Mouse (Mus musculus): ENCODE measurements at regions not wholly inside any gene's neighbourhood (a gene's known extent, or its start where the extent isn't known, plus 50 kb on each side); places are given as distances from the start of the nearest gene placed in this dataset.

GRCm38 (mm10) chr14:120685877-120686276, 207.6 kb downstream of the Rap2a start:
- Histone ChIP-seq H3K27ac (ENCODE audit: low read depth) (no peak overlapping the region), H3K4me2 (no peak overlapping the region), H3K27me3 (ENCODE audit: insufficient read depth, low read length) (no peaks in the 10 kb centered on the region), H3K36me3 (ENCODE audit: insufficient read depth) (no peaks in the 10 kb centered on the region), H3K4me1 (ENCODE audit: insufficient read depth) (peaks cover 9% of the 10 kb centered on the region; the same call in 1 of the 2 replicates), H3K9ac (no peak overlapping the region), H3K4me3 (ENCODE audit: low read depth, low read length) (no peak overlapping the region), H3K9me3 (ENCODE audit: low read depth, low read length) (no peaks in the 10 kb centered on the region)
- DNase-seq (no peak), ATAC-seq (ENCODE audit: insufficient read depth) (peak; percentile 38; the same call in 1 of the 2 replicates)
- TF ChIP-seq CTCF (IDR thresholded peaks at IDR 0.05; ENCODE audit: low read depth): no peak
- 63% methylated on average over 7 of the region's 7 CpGs for WGBS

GRCm38 (mm10) chr14:120686751-120687150, 208.5 kb downstream of the Rap2a start:
- Histone ChIP-seq H3K36me3 (ENCODE audit: insufficient read depth) (no peaks in the 10 kb centered on the region), H3K4me3 (ENCODE audit: low read depth, low read length) (no peak overlapping the region), H3K27me3 (ENCODE audit: insufficient read depth, low read length) (no peaks in the 10 kb centered on the region), H3K4me1 (ENCODE audit: insufficient read depth) (peaks cover 9% of the 10 kb centered on the region; the same call in 1 of the 2 replicates), H3K27ac (ENCODE audit: low read depth) (no peak overlapping the region), H3K9ac (no peak overlapping the region), H3K9me3 (ENCODE audit: low read depth, low read length) (no peaks in the 10 kb centered on the region), H3K4me2 (no peak overlapping the region)
- ATAC-seq (ENCODE audit: insufficient read depth) (no peak), DNase-seq (no peak)
- 68% methylated on average over 4 of the region's 4 CpGs for WGBS
- TF ChIP-seq CTCF (IDR thresholded peaks at IDR 0.05; ENCODE audit: low read depth): no peak

- ATAC-seq (ENCODE audit: insufficient read depth) (0 out of 2 replicates have a peak, but pooled peaks have one; percentile 16), DNase-seq (no peak)
- no peaks in the 10 kb centered on the region for H3K27me3 ChIP-seq (ENCODE audit: insufficient read depth, low read length)
- TF ChIP-seq CTCF (IDR thresholded peaks at IDR 0.05; ENCODE audit: low read depth): no peak
- no peaks in the 10 kb centered on the region for H3K36me3 ChIP-seq (ENCODE audit: insufficient read depth)
- H3K27ac ChIP-seq (ENCODE audit: low read depth): no peak overlapping the region
- no peak overlapping the region for H3K4me3 ChIP-seq (ENCODE audit: low read depth, low read length)
- H3K4me1 ChIP-seq (ENCODE audit: insufficient read depth): 0 out of 2 replicates have a peak, but pooled peaks cover 3% of the 10 kb centered on the region
- H3K4me2 ChIP-seq: no peak overlapping the region
- H3K9me3 ChIP-seq (ENCODE audit: low read depth, low read length): no peaks in the 10 kb centered on the region
- no peak overlapping the region for H3K9ac ChIP-seq
- 71% methylated on average over 4 of the region's 4 CpGs for WGBS
These were observed 211.6 kb upstream of the Ipo5 start for GRCm38 (mm10) chr14:120699378-120699777.

- H3K4me3 ChIP-seq (ENCODE audit: low read depth, low read length): no peak overlapping the region
- peaks cover 9% of the 10 kb centered on the region; the same call in 1 of the 2 replicates for H3K4me1 ChIP-seq (ENCODE audit: insufficient read depth)
- no peak overlapping the region for H3K4me2 ChIP-seq
- no peaks in the 10 kb centered on the region for H3K9me3 ChIP-seq (ENCODE audit: low read depth, low read length)
- ATAC-seq (ENCODE audit: insufficient read depth) (peak; percentile 90), DNase-seq (peak; percentile 97)
- no peak overlapping the region for H3K9ac ChIP-seq
- no peaks in the 10 kb centered on the region for H3K27me3 ChIP-seq (ENCODE audit: insufficient read depth, low read length)
- H3K36me3 ChIP-seq (ENCODE audit: insufficient read depth): no peaks in the 10 kb centered on the region
- no peak for TF ChIP-seq CTCF (IDR thresholded peaks at IDR 0.05; ENCODE audit: low read depth)
- peak overlapping the region; percentile 39 for H3K27ac ChIP-seq (ENCODE audit: low read depth)
- 28% methylated on average over 4 of the region's 4 CpGs for WGBS
These were observed 205.7 kb upstream of the Ipo5 start for GRCm38 (mm10) chr14:120705301-120705801.

GRCm38 (mm10) chr14:120710782-120711181, 200.2 kb upstream of the Ipo5 start:
- peaks cover 7% of the 10 kb centered on the region; the same call in 1 of the 2 replicates for H3K4me1 ChIP-seq (ENCODE audit: insufficient read depth)
- no peak for TF ChIP-seq CTCF (IDR thresholded peaks at IDR 0.05; ENCODE audit: low read depth)
- no peak overlapping the region for H3K4me2 ChIP-seq
- ATAC-seq (ENCODE audit: insufficient read depth) (peak; percentile 53; the same call in 1 of the 2 replicates), DNase-seq (peak; percentile 41)
- H3K4me3 ChIP-seq (ENCODE audit: low read depth, low read length): no peak overlapping the region
- H3K27ac ChIP-seq (ENCODE audit: low read depth): no peak overlapping the region
- 54% methylated on average over 4 of the region's 4 CpGs for WGBS
- no peaks in the 10 kb centered on the region for H3K9me3 ChIP-seq (ENCODE audit: low read depth, low read length)
- H3K27me3 ChIP-seq (ENCODE audit: insufficient read depth, low read length): no peaks in the 10 kb centered on the region
- H3K36me3 ChIP-seq (ENCODE audit: insufficient read depth): no peaks in the 10 kb centered on the region
- H3K9ac ChIP-seq: no peak overlapping the region

GRCm38 (mm10) chr14:120720464-120721445, 190.3 kb upstream of the Ipo5 start:
- peak; percentile 96 for DNase-seq

More at GRCm38 (mm10) chr14:120720464-120721445, 190.3 kb upstream of the Ipo5 start:
- Histone ChIP-seq H3K4me3 (ENCODE audit: low read depth, low read length) (no peak overlapping the region), H3K9me3 (ENCODE audit: low read depth, low read length) (no peaks in the 10 kb centered on the region), H3K4me2 (peak overlapping the region; percentile 36), H3K36me3 (ENCODE audit: insufficient read depth) (no peaks in the 10 kb centered on the region), H3K27ac (ENCODE audit: low read depth) (peak overlapping the region; percentile 93), H3K27me3 (ENCODE audit: insufficient read depth, low read length) (no peaks in the 10 kb centered on the region), H3K9ac (no peak overlapping the region), H3K4me1 (ENCODE audit: insufficient read depth) (peaks cover 23% of the 10 kb centered on the region)
- ATAC-seq (ENCODE audit: insufficient read depth): peak; percentile 83
- WGBS: 26% methylated on average over 20 of the region's 20 CpGs
- TF ChIP-seq CTCF (IDR thresholded peaks at IDR 0.05; ENCODE audit: low read depth): no peak
